Mouse (Mus musculus) myocyte (in vitro differentiated cells): ENCODE measurements around the gene Il17d. TPM values are rescaled to one million over a fixed set of nuclear protein-coding genes. Genes with fewer than 3 reads are reported as not detected.
A peak's percentile ranks its signal among the peaks of the same experiment; 100 is the strongest.

Experiments
- H3K27me3 ChIP-seq: one replicate; pipeline ENCODE4 v1.6.1; 2011; ENCODE audit not compliant: control insufficient read depth, insufficient read depth, insufficient read length
- H3K36me3 ChIP-seq: one replicate; pipeline ENCODE4 v1.6.1; 2011; ENCODE audit not compliant: control insufficient read depth, insufficient read depth
- H3K4me2 ChIP-seq: one replicate; pipeline ENCODE4 v1.6.1; 2011; ENCODE audit warnings: low read depth, control low read depth
- H3K4me3 ChIP-seq: one replicate; pipeline ENCODE4 v1.5.1; 2011; ENCODE audit warnings: mild to moderate bottlenecking, control low read depth, moderate library complexity
- H3K79me2 ChIP-seq: one replicate; pipeline ENCODE4 v1.6.1; 2011; ENCODE audit not compliant: control insufficient read depth, insufficient read depth
- H3ac ChIP-seq: one replicate; pipeline ENCODE4 v1.6.1; 2011; ENCODE audit not compliant: control insufficient read depth, insufficient read length
- CEBPB ChIP-seq: IDR thresholded peaks from 2 replicates; pipeline ENCODE4 v1.6.1; 2011; ENCODE audit warnings: mild to moderate bottlenecking, moderate library complexity; ENCODE audit not compliant: poor library complexity, insufficient read depth, severe bottlenecking
- E2F4 ChIP-seq: IDR thresholded peaks from one replicate; pipeline ENCODE4 v1.6.1; 2011; ENCODE audit warnings: mild to moderate bottlenecking, control low read depth, moderate library complexity; ENCODE audit not compliant: insufficient read depth
- MAX ChIP-seq: IDR thresholded peaks from one replicate; pipeline ENCODE4 v1.6.1; 2011; ENCODE audit warnings: low read depth, mild to moderate bottlenecking, control low read depth
- MYOD1 ChIP-seq, 3 experiments: IDR thresholded peaks; one replicate each; pipeline ENCODE4 v1.6.1; 2011; ENCODE audit warnings: control low read depth in 2 of 3, low read depth in 2 of 3, mild to moderate bottlenecking in 2 of 3, moderate library complexity in 1 of 3; ENCODE audit not compliant: insufficient read length in 2 of 3, control insufficient read depth in 1 of 3
- MYOG ChIP-seq, 3 experiments: IDR thresholded peaks; one replicate each; pipeline ENCODE4 v1.6.1; 2011; ENCODE audit warnings: control low read depth in 2 of 3, low read depth in 2 of 3, mild to moderate bottlenecking in 2 of 3; ENCODE audit not compliant: insufficient read length in 2 of 3, control insufficient read depth in 1 of 3, insufficient read depth in 1 of 3
- POLR2A ChIP-seq: IDR thresholded peaks from one replicate; pipeline ENCODE4 v1.6.1; 2011; ENCODE audit warnings: low read depth, mild to moderate bottlenecking, control low read depth, moderate library complexity; ENCODE audit not compliant: insufficient read length
- POLR2AphosphoS2 ChIP-seq: IDR thresholded peaks from one replicate; pipeline ENCODE4 v1.6.1; 2011; ENCODE audit warnings: low read depth, control low read depth; ENCODE audit not compliant: insufficient read length
- REST ChIP-seq: IDR thresholded peaks from one replicate; pipeline ENCODE4 v1.6.1; 2011; ENCODE audit warnings: mild to moderate bottlenecking, control low read depth, moderate library complexity; ENCODE audit not compliant: insufficient read depth, insufficient read length
- SRF ChIP-seq: IDR thresholded peaks from one replicate; pipeline ENCODE4 v1.6.1; 2011; ENCODE audit warnings: low read depth; ENCODE audit not compliant: control insufficient read depth, insufficient read length
- TCF12 ChIP-seq: IDR thresholded peaks from one replicate; pipeline ENCODE4 v1.6.1; 2011; ENCODE audit warnings: mild to moderate bottlenecking, control low read depth; ENCODE audit not compliant: poor library complexity, insufficient read depth, severe bottlenecking
- TCF3 ChIP-seq: IDR thresholded peaks from one replicate; pipeline ENCODE4 v1.6.1; 2011; ENCODE audit warnings: low read depth, control low read depth; ENCODE audit not compliant: insufficient read length
- USF1 ChIP-seq: IDR thresholded peaks from one replicate; pipeline ENCODE4 v1.6.1; 2011; ENCODE audit warnings: low read depth, mild to moderate bottlenecking, control low read depth, moderate library complexity
- polyA plus RNA-seq: library from polyadenylated mRNA; unstranded; fragments of >200 nt; fragmentation: generic; extraction: Trizol; gene quantifications from one replicate; pipeline ENCODE4 v1.2.1, GENCODE M21; 2012; ENCODE audit warnings: missing spikeins

The Il17d gene
- polyA plus RNA-seq, 1 experiment: 0.04 TPM

GRCm38 (mm10) chr14:57546131-57546530 lies 21.6 kb downstream of the Il17d start:
- peaks cover 5% of the 10 kb centered on the region for H3K36me3 ChIP-seq
- H3ac ChIP-seq: no peak overlapping the region
- no peaks in the 10 kb centered on the region for H3K27me3 ChIP-seq
- H3K4me2 ChIP-seq: no peak overlapping the region
- H3K79me2 ChIP-seq: no peaks in the 10 kb centered on the region
- no peak for TF ChIP-seq REST
- no peak for TF ChIP-seq MYOG (IDR thresholded peaks at IDR 0.05; ENCODE audit: control insufficient read depth in 1 of 3, insufficient read depth in 1 of 3, insufficient read length in 2 of 3, low read depth in 2 of 3)
- TF ChIP-seq MAX: no peak
- no peak for TF ChIP-seq SRF
- TF ChIP-seq TCF3: no peak
- no peak for TF ChIP-seq POLR2AphosphoS2
- no peak for TF ChIP-seq USF1
- TF ChIP-seq TCF12: no peak
- no peak for TF ChIP-seq MYOD1 (IDR thresholded peaks at IDR 0.05; ENCODE audit: control insufficient read depth in 1 of 3, insufficient read length in 2 of 3, low read depth in 2 of 3)
- TF ChIP-seq POLR2A: no peak
- TF ChIP-seq E2F4: no peak
- TF ChIP-seq CEBPB: no peak
- no peak overlapping the region for H3K4me3 ChIP-seq

- no peak overlapping the region for H3K4me3 ChIP-seq
- H3K4me2 ChIP-seq: no peak overlapping the region
- TF ChIP-seq MYOD1 (IDR thresholded peaks at IDR 0.05; ENCODE audit: control insufficient read depth in 1 of 3, insufficient read length in 2 of 3, low read depth in 2 of 3) (peak in 2 of 3 experiments; percentile 40 to 63), E2F4 (no peak), POLR2AphosphoS2 (no peak), MYOG (IDR thresholded peaks at IDR 0.05; ENCODE audit: control insufficient read depth in 1 of 3, insufficient read depth in 1 of 3, insufficient read length in 2 of 3, low read depth in 2 of 3) (peak in 2 of 3 experiments; percentile 28 to 40), REST (no peak), MAX (no peak)
- H3ac ChIP-seq: no peak overlapping the region
- H3K27me3 ChIP-seq: no peaks in the 10 kb centered on the region
- H3K79me2 ChIP-seq: no peaks in the 10 kb centered on the region
- H3K36me3 ChIP-seq: peaks cover 5% of the 10 kb centered on the region
Observed at GRCm38 (mm10) chr14:57546557-57547021, 22.0 kb downstream of the Il17d start.

DNA sequence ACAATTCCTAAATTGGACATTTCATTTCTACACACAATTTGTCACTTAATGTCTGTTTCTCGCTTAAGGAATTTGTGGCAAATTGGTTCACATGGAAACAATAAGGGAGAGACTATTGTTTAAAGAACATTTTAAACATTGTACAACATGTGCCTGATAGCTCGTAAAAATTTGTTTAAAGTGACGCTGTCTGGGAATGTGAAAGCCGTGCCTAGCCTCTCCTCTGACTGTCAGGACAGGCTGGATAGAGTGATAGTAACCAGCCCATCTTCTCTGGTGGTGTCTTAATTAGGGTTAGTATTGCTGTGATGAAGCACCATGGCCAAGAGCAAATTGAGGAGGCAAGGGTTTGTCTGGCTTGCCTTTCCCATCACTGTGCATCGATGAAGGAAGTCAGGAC lies 22.5 kb downstream of the Il17d start:
- H3ac ChIP-seq: no peak overlapping the region
- peaks cover 5% of the 10 kb centered on the region for H3K36me3 ChIP-seq
- H3K4me3 ChIP-seq: no peak overlapping the region
- no peak overlapping the region for H3K4me2 ChIP-seq
- H3K27me3 ChIP-seq: no peaks in the 10 kb centered on the region
- no peak for TF ChIP-seq POLR2A
- TF ChIP-seq SRF: no peak
- no peak for TF ChIP-seq MYOD1 (IDR thresholded peaks at IDR 0.05; ENCODE audit: control insufficient read depth in 1 of 3, insufficient read length in 2 of 3, low read depth in 2 of 3)
- TF ChIP-seq CEBPB: no peak
- TF ChIP-seq E2F4: no peak
- TF ChIP-seq POLR2AphosphoS2: no peak
- no peak for TF ChIP-seq REST
- TF ChIP-seq TCF12: no peak
- no peak for TF ChIP-seq TCF3
- TF ChIP-seq MAX: no peak
- no peak for TF ChIP-seq MYOG (IDR thresholded peaks at IDR 0.05; ENCODE audit: control insufficient read depth in 1 of 3, insufficient read depth in 1 of 3, insufficient read length in 2 of 3, low read depth in 2 of 3)
- no peak for TF ChIP-seq USF1
- no peaks in the 10 kb centered on the region for H3K79me2 ChIP-seq

GRCm38 (mm10) chr14:57552945-57553344 lies 28.4 kb downstream of the Il17d start:
- no peak for TF ChIP-seq REST
- no peak for TF ChIP-seq CEBPB
- no peak for TF ChIP-seq MAX
- peaks cover 8% of the 10 kb centered on the region for H3K36me3 ChIP-seq
- H3K79me2 ChIP-seq: no peaks in the 10 kb centered on the region

DNA sequence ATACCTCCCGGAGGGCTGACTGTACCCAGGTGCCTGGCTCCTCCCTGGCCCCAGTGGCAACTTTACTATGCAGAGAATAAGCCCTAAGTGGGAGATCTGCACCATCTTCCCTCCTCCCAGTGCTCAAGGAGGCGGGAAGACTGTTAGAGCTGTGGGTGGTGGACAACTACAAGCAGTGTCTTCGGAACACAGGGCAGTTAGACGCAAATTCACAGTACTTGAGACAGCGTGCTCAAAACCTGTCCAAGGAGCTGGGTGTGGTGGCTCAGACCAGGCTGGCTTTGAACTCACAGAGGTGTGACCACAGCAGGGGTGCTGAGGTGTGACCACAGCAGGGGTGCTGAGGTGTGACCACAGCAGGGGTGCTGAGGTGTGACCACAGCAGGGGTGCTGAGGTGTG lies 29.9 kb downstream of the Il17d start:
- Histone ChIP-seq H3K27me3 (no peaks in the 10 kb centered on the region), H3K36me3 (peaks cover 8% of the 10 kb centered on the region), H3K4me2 (no peak overlapping the region), H3ac (no peak overlapping the region), H3K4me3 (no peak overlapping the region), H3K79me2 (no peaks in the 10 kb centered on the region)
- TF ChIP-seq POLR2A: no peak
- TF ChIP-seq MYOG (IDR thresholded peaks at IDR 0.05; ENCODE audit: control insufficient read depth in 1 of 3, insufficient read depth in 1 of 3, insufficient read length in 2 of 3, low read depth in 2 of 3): no peak
- no peak for TF ChIP-seq E2F4
- no peak for TF ChIP-seq TCF12
- TF ChIP-seq CEBPB: no peak
- TF ChIP-seq MAX: no peak
- TF ChIP-seq TCF3: no peak
- TF ChIP-seq SRF: no peak
- no peak for TF ChIP-seq USF1
- no peak for TF ChIP-seq POLR2AphosphoS2
- no peak for TF ChIP-seq REST
- no peak for TF ChIP-seq MYOD1 (IDR thresholded peaks at IDR 0.05; ENCODE audit: control insufficient read depth in 1 of 3, insufficient read length in 2 of 3, low read depth in 2 of 3)

More at GRCm38 (mm10) chr14:57552945-57553344, 28.4 kb downstream of the Il17d start:
- H3ac ChIP-seq: no peak overlapping the region
- H3K27me3 ChIP-seq: no peaks in the 10 kb centered on the region
- no peak overlapping the region for H3K4me2 ChIP-seq
- no peak overlapping the region for H3K4me3 ChIP-seq
